Mouse (Mus musculus): ENCODE measurements at regions not wholly inside any gene's neighbourhood (a gene's known extent, or its start where the extent isn't known, plus 50 kb on each side); places are given as distances from the start of the nearest gene placed in this dataset.

GRCm38 (mm10) chr15:30087120-30087519, 85.3 kb upstream of the Ctnnd2 start:
- no peak for TF ChIP-seq CTCF (IDR thresholded peaks at IDR 0.05; ENCODE audit: insufficient read depth, low read length)
- TF ChIP-seq POLR2A (IDR thresholded peaks at IDR 0.05; ENCODE audit: borderline replicate concordance, extremely low read depth, low read depth, low read length): no peak

Data from lung, adult 2 months (tissue).